ENCODE assay signal across 8 mouse cellular contexts in genomic region chr17:56008356-56009087, GRCm38 (mm10). TPM values are rescaled to one million over a fixed set of nuclear protein-coding genes. Genes with fewer than 3 reads are reported as not detected.
DNase-seq lines count a peak whose midpoint lies in the region; ATAC-seq lines count a peak whose summit lies in the region.

No protein-coding gene starts in this region.

- under 1% methylated on average over 21 of the region's 21 CpGs for WGBS in heart, embryonic 13.5 days
- WGBS in liver, embryonic 12.5 days (ENCODE audit: insufficient replicate concordance) = under 1% methylated on average over 21 of the region's 21 CpGs
- under 1% methylated on average over 21 of the region's 21 CpGs for WGBS in stomach, embryonic 15.5 days

- peak overlapping the region; percentile 99 for H3K4me2 ChIP-seq in heart, embryonic 13.5 days
- H3K4me2 ChIP-seq in liver, embryonic 12.5 days = peak overlapping the region; percentile 92
- peak overlapping the region; percentile 100 for H3K4me2 ChIP-seq in stomach, embryonic 15.5 days

- peak; percentile 81 for ATAC-seq in heart, embryonic 13.5 days (ENCODE audit: extremely low read depth, insufficient number of reproducible peaks, low FRiP score, low TSS enrichment)
- peak; percentile 82 for ATAC-seq in liver, embryonic 12.5 days
- ATAC-seq in stomach, embryonic 15.5 days (ENCODE audit: insufficient read depth, low FRiP score, low read depth) = peak; percentile 90

- H3K27me3 ChIP-seq in heart, embryonic 13.5 days (replicated peaks) = peaks cover 19% of the 10 kb centered on the region; the same call in 1 of the 2 replicates
- peaks cover 24% of the 10 kb centered on the region for H3K27me3 ChIP-seq in liver, embryonic 12.5 days (replicated peaks)
- no peaks in the 10 kb centered on the region for H3K27me3 ChIP-seq in stomach, embryonic 15.5 days (replicated peaks)

- peak overlapping the region; percentile 90 for H3K9ac ChIP-seq in heart, embryonic 13.5 days
- H3K9ac ChIP-seq in liver, embryonic 12.5 days = peak overlapping the region; percentile 72
- H3K9ac ChIP-seq in stomach, embryonic 15.5 days = peak overlapping the region; percentile 56

- peaks cover 26% of the 10 kb centered on the region for H3K36me3 ChIP-seq in heart, embryonic 13.5 days
- H3K36me3 ChIP-seq in liver, embryonic 12.5 days = peaks cover 21% of the 10 kb centered on the region
- peaks cover 14% of the 10 kb centered on the region; the same call in 1 of the 2 replicates for H3K36me3 ChIP-seq in stomach, embryonic 15.5 days

- H3K27ac ChIP-seq in brown adipose tissue, adult 24 weeks (replicated peaks; ENCODE audit: low read depth, low read length) = peak overlapping the region; percentile 15
- peak overlapping the region; percentile 87 for H3K27ac ChIP-seq in heart, embryonic 13.5 days (replicated peaks)
- H3K27ac ChIP-seq in liver, embryonic 12.5 days = peak overlapping the region; percentile 80
- peak overlapping the region; percentile 92 for H3K27ac ChIP-seq in stomach, embryonic 15.5 days

- 0 out of 2 replicates have a peak, but pooled peaks cover 3% of the 10 kb centered on the region for H3K4me1 ChIP-seq in brown adipose tissue, adult 24 weeks (ENCODE audit: control insufficient read depth, insufficient read depth, insufficient read length, low read length)
- peaks cover 24% of the 10 kb centered on the region for H3K4me1 ChIP-seq in heart, embryonic 13.5 days
- peaks cover 44% of the 10 kb centered on the region for H3K4me1 ChIP-seq in liver, embryonic 12.5 days
- peaks cover 22% of the 10 kb centered on the region for H3K4me1 ChIP-seq in stomach, embryonic 15.5 days

- no peaks in the 10 kb centered on the region for H3K9me3 ChIP-seq in heart, embryonic 13.5 days
- no peaks in the 10 kb centered on the region for H3K9me3 ChIP-seq in liver, embryonic 12.5 days (replicated peaks)
- no peaks in the 10 kb centered on the region for H3K9me3 ChIP-seq in stomach, embryonic 15.5 days

- peak overlapping the region; percentile 83 for H3K4me3 ChIP-seq in brown adipose tissue, adult 24 weeks (ENCODE audit: insufficient read depth, low read depth, low read length)
- H3K4me3 ChIP-seq in heart, embryonic 13.5 days = peak overlapping the region; percentile 83
- H3K4me3 ChIP-seq in liver, embryonic 12.5 days = peak overlapping the region; percentile 73
- peak overlapping the region; percentile 98 for H3K4me3 ChIP-seq in stomach, embryonic 15.5 days (replicated peaks)

- peak; percentile 95 for DNase-seq in CD4-positive, CD25-positive, alpha-beta regulatory T cell, adult 2 months (ENCODE audit: low read depth, low spot score)
- peak; percentile 65 for DNase-seq in fat pad, adult 2 months (ENCODE audit: extremely low read depth, low read depth, low spot score)
- peak; percentile 95 for DNase-seq in kidney, postnatal 10 days
- DNase-seq in natural killer cell, adult 2 months (ENCODE audit: low spot score in 2 of 2) = peak; percentile 85 to 90

RNA-seq across cellular contexts. Expression of gene Mpnd, which starts 3.0 kb away (rescaled TPM):
- polyA plus RNA-seq in brown adipose tissue, adult 24 weeks (2012; ENCODE audit: insufficient read depth, insufficient read length, missing spikeins) = 43.2 and 52.6 TPM in 2 replicates
- 62.1 and 68.1 TPM in 2 replicates for polyA plus RNA-seq in heart, embryonic 13.5 days (2015; fragmentation: Nextera tagmentation; extraction: Ambion mirVana)
- polyA plus RNA-seq in liver, embryonic 12.5 days (2016; fragmentation: Nextera tagmentation; extraction: Ambion mirVana) = 27.4 and 29.1 TPM in 2 replicates
- polyA plus RNA-seq in stomach, embryonic 15.5 days (2015; fragmentation: Nextera tagmentation; extraction: Ambion mirVana) = 89.7 and 91.8 TPM in 2 replicates

RNA-seq across cellular contexts. Expression of gene Stap2, which starts 3.1 kb away (rescaled TPM):
- 7.5 and 10.4 TPM in 2 replicates for polyA plus RNA-seq in brown adipose tissue, adult 24 weeks (2012; ENCODE audit: insufficient read depth, insufficient read length, missing spikeins)
- 11.9 and 14.6 TPM in 2 replicates for polyA plus RNA-seq in heart, embryonic 13.5 days (2015; fragmentation: Nextera tagmentation; extraction: Ambion mirVana)
- 1.8 and 2.1 TPM in 2 replicates for polyA plus RNA-seq in liver, embryonic 12.5 days (2016; fragmentation: Nextera tagmentation; extraction: Ambion mirVana)
- polyA plus RNA-seq in stomach, embryonic 15.5 days (2015; fragmentation: Nextera tagmentation; extraction: Ambion mirVana) = 28.0 and 30.9 TPM in 2 replicates

RNA-seq across cellular contexts. Expression of gene Fsd1, which starts 22.2 kb away (rescaled TPM):
- polyA plus RNA-seq in brown adipose tissue, adult 24 weeks (2012; ENCODE audit: insufficient read depth, insufficient read length, missing spikeins) = 0.59 TPM in 1 of 2 replicates, not detected in the other
- polyA plus RNA-seq in heart, embryonic 13.5 days (2015; fragmentation: Nextera tagmentation; extraction: Ambion mirVana) = 4.5 and 5.0 TPM in 2 replicates
- 1.7 and 2.3 TPM in 2 replicates for polyA plus RNA-seq in liver, embryonic 12.5 days (2016; fragmentation: Nextera tagmentation; extraction: Ambion mirVana)
- 9.8 and 11.7 TPM in 2 replicates for polyA plus RNA-seq in stomach, embryonic 15.5 days (2015; fragmentation: Nextera tagmentation; extraction: Ambion mirVana)

RNA-seq across cellular contexts. Expression of gene Sh3gl1, which starts 27.9 kb away (rescaled TPM):
- polyA plus RNA-seq in brown adipose tissue, adult 24 weeks (2012; ENCODE audit: insufficient read depth, insufficient read length, missing spikeins) = 14.0 and 16.1 TPM in 2 replicates
- 85.0 and 87.6 TPM in 2 replicates for polyA plus RNA-seq in heart, embryonic 13.5 days (2015; fragmentation: Nextera tagmentation; extraction: Ambion mirVana)
- 66.4 and 67.9 TPM in 2 replicates for polyA plus RNA-seq in liver, embryonic 12.5 days (2016; fragmentation: Nextera tagmentation; extraction: Ambion mirVana)
- polyA plus RNA-seq in stomach, embryonic 15.5 days (2015; fragmentation: Nextera tagmentation; extraction: Ambion mirVana) = 136 and 142 TPM in 2 replicates

RNA-seq across cellular contexts. Expression of gene Chaf1a, which starts 31.7 kb away (rescaled TPM):
- 0.99 and 2.7 TPM in 2 replicates for polyA plus RNA-seq in brown adipose tissue, adult 24 weeks (2012; ENCODE audit: insufficient read depth, insufficient read length, missing spikeins)
- polyA plus RNA-seq in heart, embryonic 13.5 days (2015; fragmentation: Nextera tagmentation; extraction: Ambion mirVana) = 14.1 and 14.2 TPM in 2 replicates
- 34.3 and 37.6 TPM in 2 replicates for polyA plus RNA-seq in liver, embryonic 12.5 days (2016; fragmentation: Nextera tagmentation; extraction: Ambion mirVana)
- 21.7 and 22.4 TPM in 2 replicates for polyA plus RNA-seq in stomach, embryonic 15.5 days (2015; fragmentation: Nextera tagmentation; extraction: Ambion mirVana)

Comparison
In these comparisons a context has a peak if more than half of its experiments do, and no peak if none do; other contexts are left out.
1. Peak in every context shown above with its lines: DNase-seq, ATAC-seq, H3K4me3 ChIP-seq and H3K27ac ChIP-seq.
2. H3K27ac ChIP-seq: peak in every context shown above with its lines; median percentile 92 in stomach, embryonic 15.5 days; 87 in heart, embryonic 13.5 days; 80 in liver, embryonic 12.5 days; 15 in brown adipose tissue, adult 24 weeks.